Mouse (Mus musculus) CH12.LX (cell line): ENCODE measurements around the gene Rassf8. TPM values are rescaled to one million over a fixed set of nuclear protein-coding genes. Genes with fewer than 3 reads are reported as not detected.

ENCODE experiments used
- DNase-seq: peaks from one replicate; pipeline ENCODE4 v3.0.0-alpha.2; 2013; ENCODE audit errors: extremely low read depth
- H3K27ac ChIP-seq: 2 replicates; pipeline ENCODE4 v1.5.1; 2012; ENCODE audit warnings: low read depth, mild to moderate bottlenecking, control low read depth, moderate library complexity; ENCODE audit not compliant: insufficient read depth
- H3K27me3 ChIP-seq: replicated peaks from 2 replicates; pipeline ENCODE3; 2012; ENCODE audit warnings: inconsistent platforms
- H3K36me3 ChIP-seq, 2 experiments: replicated peaks in 1 of 2; 2 replicates each; pipeline versions ENCODE3 to v1.6.1; 2012; ENCODE audit warnings: inconsistent platforms in 1 of 2, low read length in 1 of 2, mild to moderate bottlenecking in 1 of 2, mixed read lengths in 1 of 2, moderate library complexity in 1 of 2; ENCODE audit not compliant: control insufficient read depth in 1 of 2, insufficient read depth in 1 of 2
- H3K4me1 ChIP-seq, 2 experiments: 2 replicates each; pipeline ENCODE4 v1.6.1; 2012; ENCODE audit warnings: inconsistent platforms in 1 of 2, moderate library complexity in 1 of 2; ENCODE audit not compliant: insufficient read depth in 2 of 2, control insufficient read depth in 1 of 2
- H3K4me2 ChIP-seq: 2 replicates; pipeline ENCODE4 v1.6.1; 2012; ENCODE audit warnings: low read depth, mild to moderate bottlenecking, control low read depth; ENCODE audit not compliant: poor library complexity, insufficient read depth, severe bottlenecking
- H3K4me3 ChIP-seq, 3 experiments: fragments of 150-350 bp in 1 of 3; sonication (generic) in 1 of 3; replicated peaks in 1 of 3; 2 replicates each; pipeline versions ENCODE3 to v1.5.1; 2011 to 2012; ENCODE audit warnings: low read depth in 2 of 3, low read length in 2 of 3, mild to moderate bottlenecking in 2 of 3, moderate library complexity in 2 of 3, control low read depth in 1 of 3, improper control_type of control experiment in 1 of 3, inconsistent platforms in 1 of 3, mixed read lengths in 1 of 3; ENCODE audit not compliant: poor library complexity in 1 of 3
- H3K79me2 ChIP-seq: replicated peaks from 2 replicates; pipeline ENCODE4 v1.6.1; 2012; ENCODE audit warnings: mild to moderate bottlenecking, moderate library complexity; ENCODE audit not compliant: control insufficient read depth, poor library complexity, insufficient read depth, severe bottlenecking; ENCODE audit errors: extremely low read depth
- H3K9ac ChIP-seq: 2 replicates; pipeline ENCODE4 v1.6.1; 2012; ENCODE audit warnings: low read depth, mild to moderate bottlenecking, control low read depth, moderate library complexity; ENCODE audit not compliant: insufficient read depth
- H3K9me3 ChIP-seq: replicated peaks from 2 replicates; pipeline ENCODE3; 2012; ENCODE audit warnings: low read length, inconsistent platforms, mixed read lengths
- BHLHE40 ChIP-seq: IDR thresholded peaks from 2 replicates; pipeline ENCODE4 v1.6.1; 2011; ENCODE audit warnings: mild to moderate bottlenecking, low read depth, low read length, improper control_type of control experiment
- CHD1 ChIP-seq: IDR thresholded peaks from 2 replicates; pipeline ENCODE4 v1.6.1; 2012; ENCODE audit warnings: low read depth, low read length, improper control_type of control experiment, inconsistent platforms
- CHD2 ChIP-seq: IDR thresholded peaks from 2 replicates; pipeline ENCODE4 v1.6.1; 2011; ENCODE audit warnings: low read length, improper control_type of control experiment
- CTCF ChIP-seq, 2 experiments: IDR thresholded peaks in 1 of 2; conservative IDR thresholded peaks in 1 of 2; 2 replicates each; pipeline ENCODE4 v1.5.1; 2011 to 2012; ENCODE audit warnings: low read depth in 2 of 2, low read length in 2 of 2, improper control_type of control experiment in 1 of 2, inconsistent platforms in 1 of 2, mild to moderate bottlenecking in 1 of 2, moderate library complexity in 1 of 2
- E2F4 ChIP-seq: IDR thresholded peaks from 2 replicates; pipeline ENCODE4 v1.6.1; 2011; ENCODE audit warnings: low read depth, low read length, improper control_type of control experiment; ENCODE audit not compliant: insufficient replicate concordance
- ELF1 ChIP-seq: IDR thresholded peaks from 2 replicates; pipeline ENCODE4 v1.6.1; 2014; ENCODE audit warnings: low read depth, mild to moderate bottlenecking, inconsistent platforms, low read length, improper control_type of control experiment
- EP300 ChIP-seq: IDR thresholded peaks from 2 replicates; pipeline ENCODE4 v1.6.1; 2011; ENCODE audit warnings: low read length, improper control_type of control experiment
- ETS1 ChIP-seq: conservative IDR thresholded peaks from 2 replicates; pipeline ENCODE4 v1.6.1; 2012; ENCODE audit warnings: low read depth, mild to moderate bottlenecking, inconsistent platforms, low read length, improper control_type of control experiment, moderate library complexity
- GABPA ChIP-seq: IDR thresholded peaks from 2 replicates; pipeline ENCODE4 v1.6.1; 2012; ENCODE audit warnings: low read depth, low read length, improper control_type of control experiment, inconsistent platforms; ENCODE audit not compliant: insufficient replicate concordance
- HCFC1 ChIP-seq: IDR thresholded peaks from 2 replicates; pipeline ENCODE4 v1.6.1; 2012; ENCODE audit warnings: low read depth, mild to moderate bottlenecking, inconsistent platforms, low read length, improper control_type of control experiment
- IRF4 ChIP-seq: IDR thresholded peaks from 2 replicates; pipeline ENCODE4 v1.6.1; 2014; ENCODE audit warnings: low read depth, mild to moderate bottlenecking, inconsistent platforms, low read length, improper control_type of control experiment
- JUN ChIP-seq: IDR thresholded peaks from 2 replicates; pipeline ENCODE4 v1.6.1; 2011; ENCODE audit warnings: low read depth, mild to moderate bottlenecking, low read length, improper control_type of control experiment, moderate library complexity; ENCODE audit not compliant: insufficient read depth
- JUND ChIP-seq: conservative IDR thresholded peaks from 2 replicates; pipeline ENCODE4 v1.6.1; 2011; ENCODE audit warnings: low read depth, low read length, improper control_type of control experiment
- KAT2A ChIP-seq: IDR thresholded peaks from 2 replicates; pipeline ENCODE4 v1.6.1; 2012; ENCODE audit warnings: low read length, improper control_type of control experiment, inconsistent platforms; ENCODE audit not compliant: insufficient replicate concordance
- MAFK ChIP-seq: IDR thresholded peaks from 2 replicates; pipeline ENCODE4 v1.6.1; 2011; ENCODE audit warnings: low read length, improper control_type of control experiment; ENCODE audit not compliant: insufficient replicate concordance
- MAX ChIP-seq: IDR thresholded peaks from 2 replicates; pipeline ENCODE4 v1.6.1; 2011; ENCODE audit warnings: low read length, improper control_type of control experiment
- MAZ ChIP-seq: IDR thresholded peaks from 2 replicates; pipeline ENCODE4 v1.6.1; 2012; ENCODE audit warnings: low read depth, mild to moderate bottlenecking, inconsistent platforms, low read length, improper control_type of control experiment, moderate library complexity
- MEF2A ChIP-seq: IDR thresholded peaks from 2 replicates; pipeline ENCODE4 v1.6.1; 2014; ENCODE audit warnings: low read depth, mild to moderate bottlenecking, inconsistent platforms, low read length, improper control_type of control experiment, borderline replicate concordance
- MXI1 ChIP-seq: IDR thresholded peaks from 2 replicates; pipeline ENCODE4 v1.6.1; 2011; ENCODE audit warnings: mild to moderate bottlenecking, low read depth, low read length, improper control_type of control experiment
- MYC ChIP-seq: IDR thresholded peaks from 2 replicates; pipeline ENCODE4 v1.6.1; 2011; ENCODE audit warnings: low read depth, mild to moderate bottlenecking, improper control_type of control experiment, low read length
- NELFE ChIP-seq: IDR thresholded peaks from 2 replicates; pipeline ENCODE4 v1.6.1; 2011; ENCODE audit warnings: low read depth, low read length, improper control_type of control experiment
- NRF1 ChIP-seq: IDR thresholded peaks from 2 replicates; pipeline ENCODE4 v1.6.1; 2014; ENCODE audit warnings: low read depth, mild to moderate bottlenecking, inconsistent platforms, low read length, improper control_type of control experiment, moderate library complexity
- PAX5 ChIP-seq: IDR thresholded peaks from 2 replicates; pipeline ENCODE4 v1.6.1; 2012; ENCODE audit warnings: low read length, inconsistent platforms, mixed read lengths
- POLR2A ChIP-seq: IDR thresholded peaks from 2 replicates; pipeline ENCODE4 v1.6.1; 2011; ENCODE audit warnings: low read depth, mild to moderate bottlenecking, improper control_type of control experiment, low read length
- POLR2AphosphoS2 ChIP-seq: IDR thresholded peaks from 2 replicates; pipeline ENCODE4 v1.6.1; 2011; ENCODE audit warnings: low read depth, low read length, improper control_type of control experiment
- RAD21 ChIP-seq: IDR thresholded peaks from 2 replicates; pipeline ENCODE4 v1.6.1; 2011; ENCODE audit warnings: low read depth, mild to moderate bottlenecking, low read length, improper control_type of control experiment, moderate library complexity
- RCOR1 ChIP-seq: conservative IDR thresholded peaks from 2 replicates; pipeline ENCODE4 v1.6.1; 2012; ENCODE audit warnings: low read depth, mild to moderate bottlenecking, inconsistent platforms, low read length, improper control_type of control experiment
- SIN3A ChIP-seq: IDR thresholded peaks from 2 replicates; pipeline ENCODE4 v1.6.1; 2012; ENCODE audit warnings: low read length, improper control_type of control experiment, inconsistent platforms
- SMC3 ChIP-seq: IDR thresholded peaks from 2 replicates; pipeline ENCODE4 v1.6.1; 2011; ENCODE audit warnings: low read depth, low read length, improper control_type of control experiment
- TBP ChIP-seq: conservative IDR thresholded peaks from 2 replicates; pipeline ENCODE4 v1.6.1; 2011; ENCODE audit warnings: low read depth, low read length, improper control_type of control experiment
- TCF12 ChIP-seq: IDR thresholded peaks from 2 replicates; pipeline ENCODE4 v1.6.1; 2014; ENCODE audit warnings: low read depth, mild to moderate bottlenecking, inconsistent platforms, low read length, improper control_type of control experiment
- UBTF ChIP-seq: IDR thresholded peaks from 2 replicates; pipeline ENCODE4 v1.6.1; 2012; ENCODE audit warnings: low read depth, mild to moderate bottlenecking, inconsistent platforms, low read length, improper control_type of control experiment, moderate library complexity
- USF1 ChIP-seq: IDR thresholded peaks from 2 replicates; pipeline ENCODE4 v1.6.1; 2014; ENCODE audit warnings: low read depth, mild to moderate bottlenecking, inconsistent platforms, low read length, improper control_type of control experiment
- USF2 ChIP-seq: conservative IDR thresholded peaks from 2 replicates; pipeline ENCODE4 v1.6.1; 2011; ENCODE audit warnings: low read depth, low read length, improper control_type of control experiment
- ZC3H11A ChIP-seq: IDR thresholded peaks from 2 replicates; pipeline ENCODE4 v1.6.1; 2012; ENCODE audit warnings: low read depth, mild to moderate bottlenecking, inconsistent platforms, low read length, improper control_type of control experiment
- ZKSCAN1 ChIP-seq: IDR thresholded peaks from 2 replicates; pipeline ENCODE4 v1.6.1; 2012; ENCODE audit warnings: low read depth, inconsistent platforms, low read length, improper control_type of control experiment, borderline replicate concordance
- ZMIZ1 ChIP-seq: IDR thresholded peaks from 2 replicates; pipeline ENCODE4 v1.6.1; 2012; ENCODE audit warnings: low read depth, mild to moderate bottlenecking, inconsistent platforms, low read length, improper control_type of control experiment
- ZNF384 ChIP-seq: IDR thresholded peaks from 2 replicates; pipeline ENCODE4 v1.6.1; 2012; ENCODE audit warnings: low read depth, low read length, improper control_type of control experiment, inconsistent platforms
- dilution Hi-C: fragments of 300-500 bp; cut with MboI; formaldehyde crosslinking; loops from 2 replicates; pipeline ENCODE4 v1.14.3; 2020; ENCODE audit warnings: low sequenced_read_pairs; ENCODE audit not compliant: extremely low pct_unique_long_range_greater_than_20kb, extremely low pct_ligation_motif_present
- in situ Hi-C: fragments of 300-500 bp; cut with MboI; formaldehyde crosslinking; loops from 3 replicates; pipeline ENCODE4 v1.14.3; 2019; ENCODE audit warnings: low sequenced_read_pairs, low pct_ligation_motif_present, low pct_unique_long_range_greater_than_20kb, mixed read lengths
- polyA plus RNA-seq: library from polyadenylated mRNA; unstranded; fragments of >175 nt; gene quantifications from 2 replicates; pipeline ENCODE4 v1.2.1, GENCODE M21; 2012; ENCODE audit warnings: low read depth; ENCODE audit not compliant: insufficient read length
- total RNA-seq, 2 experiments: library from RNA; depleted of rRNA; stranded (reverse); fragments of 300-350 nt in 1 of 2; fragments of >200 nt in 1 of 2; gene quantifications; 2 replicates each; pipeline ENCODE4 v1.2.3; 2012 to 2014

Rassf8 gene
- total and polyA plus RNA-seq, 3 experiments, result 0.34 to 0.59 (median 0.48) TPM

DNA sequence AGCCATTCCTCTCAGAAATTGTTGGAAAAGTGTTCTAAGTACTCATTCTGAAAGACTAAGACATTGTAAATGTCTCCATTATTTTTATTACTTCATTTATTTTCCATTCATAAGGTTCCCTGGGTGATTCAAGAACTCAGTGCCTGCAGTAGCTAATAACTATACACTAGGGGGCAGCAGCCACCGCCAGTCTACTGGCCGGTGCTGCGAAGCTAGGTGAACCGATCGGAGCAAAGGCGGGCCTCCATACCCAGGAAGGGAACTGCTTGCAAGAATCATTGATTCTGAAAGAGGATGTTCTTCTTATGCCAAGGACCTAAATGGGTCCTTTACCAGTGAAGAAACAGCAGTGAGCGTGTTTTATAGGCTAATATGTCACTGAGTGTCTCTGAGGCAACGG, 83.6 kb downstream of the Rassf8 start:
- Histone ChIP-seq H3K27ac (no peak overlapping the region), H3K9ac (no peak overlapping the region), H3K9me3 (peaks cover 6% of the 10 kb centered on the region), H3K4me1 (peaks cover 10 to 25% of the 10 kb centered on the region in 2 experiments), H3K4me2 (no peak overlapping the region), H3K36me3 (no peaks in the 10 kb centered on the region), H3K4me3 (no peak overlapping the region), H3K79me2 (no peaks in the 10 kb centered on the region), H3K27me3 (no peaks in the 10 kb centered on the region)
- TF ChIP-seq MAX (no peak), ZNF384 (no peak), JUN (no peak), EP300 (peak; percentile 23; the same call in 1 of the 2 replicates), E2F4 (no peak), BHLHE40 (peak; percentile 31; the same call in 1 of the 2 replicates), MEF2A (peak; percentile 58; the same call in 1 of the 2 replicates), POLR2AphosphoS2 (no peak), ETS1 (peak; percentile 25; the same call in 1 of the 2 replicates), RCOR1 (no peak), USF1 (no peak), CTCF (conservative IDR thresholded peaks at IDR 0.05 in 1 of 2, IDR thresholded peaks at IDR 0.05 in 1 of 2; ENCODE audit: low read depth in 2 of 2, low read length in 2 of 2) (peak; percentile 56 to 96; a peak in 3 of 4 replicates), RAD21 (peak; percentile 100), GABPA (no peak), HCFC1 (no peak), POLR2A (no peak), SMC3 (peak; percentile 98), CHD2 (peak; percentile 33; the same call in 1 of the 2 replicates), ZC3H11A (peak; percentile 98), SIN3A (peak; percentile 59; the same call in 1 of the 2 replicates), IRF4 (peak; percentile 61; the same call in 1 of the 2 replicates), KAT2A (no peak), PAX5 (no peak), TCF12 (peak; percentile 56), ZKSCAN1 (no peak), MYC (peak; percentile 33; the same call in 1 of the 2 replicates), MXI1 (no peak), MAFK (no peak), NRF1 (peak; percentile 34; the same call in 1 of the 2 replicates), ELF1 (peak; percentile 57), UBTF (no peak), USF2 (no peak), JUND (peak; percentile 48; the same call in 1 of the 2 replicates), ZMIZ1 (no peak), MAZ (no peak), TBP (no peak), CHD1 (no peak), NELFE (peak; percentile 51; the same call in 1 of the 2 replicates)
- DNase-seq, result peak; percentile 85
- dilution Hi-C loops, result no loop called here
- in situ Hi-C loops, result loop anchor here (5.0 kb wide), 1 partner anchor 452 kb away; no protein-coding TSS in a partner anchor
